Mouse (Mus musculus): ENCODE measurements at regions not wholly inside any gene's neighbourhood (a gene's known extent, or its start where the extent isn't known, plus 50 kb on each side); places are given as distances from the start of the nearest gene placed in this dataset.

DNA sequence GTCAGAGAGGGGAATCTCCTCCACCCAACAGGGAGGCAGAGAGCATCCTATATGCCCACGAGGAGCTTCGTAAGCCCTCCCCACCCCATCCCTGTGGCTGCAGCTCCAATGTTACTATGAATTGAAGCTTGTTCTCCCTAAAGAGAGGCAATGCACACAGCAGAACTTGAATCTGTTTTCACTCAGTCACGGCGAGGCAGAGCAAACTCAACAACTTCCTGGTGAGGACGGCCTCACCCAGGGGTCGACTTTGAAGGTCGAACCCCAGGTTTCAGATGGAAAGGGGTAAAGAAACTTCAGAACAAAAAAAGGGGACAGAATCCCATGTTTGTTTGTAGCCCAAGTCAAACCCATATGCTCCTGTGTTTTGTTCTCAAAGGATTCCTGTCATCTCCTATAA is 538.5 kb upstream of the Gm19410 start:
- 66% methylated on average over 7 of the region's 7 CpGs for whole genome bisulfite sequencing
- no peak for DNase-seq (ENCODE audit: low read depth, low spot score)

DNA sequence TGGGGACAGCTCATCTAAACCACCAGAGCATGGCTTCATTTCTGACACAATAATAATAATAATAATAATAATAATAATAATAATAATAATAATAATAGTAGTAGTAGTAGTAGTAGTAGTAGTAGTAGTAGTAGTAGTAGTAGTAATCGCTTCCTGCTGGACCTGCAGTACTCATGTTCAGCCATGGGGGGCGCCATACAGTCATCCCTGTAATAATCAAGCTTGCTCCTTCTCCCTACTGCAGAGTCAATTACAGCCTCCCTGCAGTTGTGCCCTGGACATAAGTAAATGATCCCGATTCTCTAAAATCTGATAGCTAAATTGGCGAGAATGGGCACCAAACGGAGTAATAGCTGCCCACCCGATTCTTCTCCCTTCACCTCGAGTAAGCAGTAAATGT is 537.1 kb upstream of the Gm19410 start:
- 83% methylated on average over 7 of the region's 7 CpGs for WGBS
- DNase-seq (ENCODE audit: low read depth, low spot score) = no peak

DNA sequence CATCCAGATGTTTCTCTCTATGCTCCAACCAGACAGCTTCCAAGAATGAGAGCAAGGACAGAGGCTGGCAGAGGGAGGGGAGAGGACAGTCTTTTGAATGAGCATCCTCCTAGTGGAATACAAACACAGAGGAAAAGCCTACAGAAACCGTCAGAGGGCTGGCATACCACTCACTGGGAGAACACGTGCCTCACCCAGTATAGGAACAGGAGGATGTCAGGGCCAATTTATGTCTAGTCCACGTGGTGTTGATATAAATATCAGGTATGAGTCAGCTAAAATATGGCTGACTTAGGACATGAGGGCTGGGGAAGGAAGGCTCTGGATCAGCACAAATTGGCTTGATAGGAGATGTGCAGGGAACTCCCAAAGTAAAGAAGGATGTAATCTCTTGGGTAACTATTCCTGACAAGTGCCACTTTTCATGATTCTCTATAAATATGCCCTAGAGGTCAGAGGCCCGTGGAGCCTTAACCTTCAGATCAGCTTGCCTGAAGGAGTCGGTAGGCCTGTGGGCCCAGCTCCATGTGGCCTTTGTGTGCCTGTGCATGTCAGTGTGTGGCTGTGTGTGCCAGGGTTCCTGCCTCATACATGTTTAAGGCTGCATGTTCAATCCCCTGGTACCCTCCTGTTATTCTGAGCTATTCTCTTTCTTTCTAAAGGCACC is 531.9 kb upstream of the Gm19410 start:
- DNase-seq (ENCODE audit: low read depth, low spot score) = no peak
- WGBS = 38% methylated on average over 5 of the region's 5 CpGs

DNA sequence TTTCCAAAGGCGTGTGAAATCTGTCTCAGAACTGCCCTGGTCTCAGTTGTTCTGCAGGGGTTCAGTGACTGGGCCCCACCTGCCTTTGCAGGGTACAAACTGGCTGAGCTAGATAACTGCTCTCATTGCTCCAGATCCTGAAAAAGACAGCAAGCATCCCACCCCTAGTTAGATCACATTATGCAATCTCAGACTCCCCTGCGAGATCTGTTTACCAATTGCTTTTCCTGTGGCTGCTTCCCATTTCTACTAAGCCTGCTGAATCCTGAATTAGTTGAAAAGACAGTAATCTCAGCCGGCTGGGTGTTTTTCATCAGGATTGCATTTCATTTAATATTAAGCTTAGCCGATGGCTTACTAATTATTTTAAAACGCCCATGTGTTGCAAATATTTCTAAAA is 531.2 kb upstream of the Gm19410 start:
- 83% methylated on average over 5 of the region's 5 CpGs for WGBS
- DNase-seq (ENCODE audit: low read depth, low spot score) = no peak

DNA sequence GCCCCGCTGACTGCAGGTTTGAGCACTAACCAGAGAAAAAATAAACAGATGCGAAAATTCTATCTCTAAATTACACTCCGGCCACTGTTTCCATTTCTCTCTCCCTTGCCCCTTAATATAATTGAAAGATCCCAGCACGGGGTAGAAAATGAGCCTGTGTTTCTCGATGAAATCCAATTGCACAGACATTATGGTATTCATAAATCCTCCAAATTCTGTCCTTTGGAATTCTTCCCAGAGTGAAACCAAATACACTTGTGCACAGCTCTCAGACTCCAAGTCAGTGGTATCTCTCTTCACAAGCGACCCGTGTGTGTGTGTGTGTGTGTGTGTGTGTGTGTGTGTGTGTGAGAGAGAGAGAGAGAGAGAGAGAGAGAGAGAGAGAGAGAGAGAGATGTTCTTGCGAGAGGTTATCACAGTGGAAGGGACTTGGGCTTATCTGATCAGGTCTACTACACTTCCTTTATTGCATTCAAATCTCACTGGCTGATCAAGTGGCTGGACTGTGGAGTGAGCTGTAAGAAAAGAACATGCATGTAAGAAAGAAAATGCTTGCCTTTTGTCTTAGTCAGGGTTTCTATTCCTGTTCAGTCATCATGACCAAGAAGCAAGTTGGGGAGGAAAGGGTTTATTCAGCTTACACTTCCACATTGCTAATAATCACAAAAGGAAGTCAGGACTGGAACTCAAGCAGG is 529.6 kb upstream of the Gm19410 start:
- DNase-seq (ENCODE audit: low read depth, low spot score) = no peak
- 59% methylated on average over 8 of the region's 8 CpGs for whole genome bisulfite sequencing

DNA sequence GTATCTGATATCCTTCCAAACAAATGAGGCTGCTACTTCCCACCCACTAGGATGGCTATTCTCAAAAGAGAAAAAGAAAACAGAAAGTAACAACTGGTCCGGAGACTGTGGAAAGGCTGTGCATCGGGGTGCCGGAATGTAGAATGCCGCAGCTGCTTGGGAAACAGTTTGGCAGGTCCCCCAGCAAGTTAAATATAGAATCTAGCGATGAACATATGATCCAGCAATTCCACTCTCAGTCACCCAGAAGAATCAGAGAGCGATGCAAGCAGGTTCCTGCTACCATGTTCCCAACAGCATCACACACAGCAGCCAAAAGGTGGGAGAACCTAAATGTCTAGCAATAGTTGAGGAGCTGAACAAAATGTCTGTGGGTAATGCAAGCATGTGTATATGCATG is 528.3 kb upstream of the Gm19410 start:
- 76% methylated on average over 6 of the region's 6 CpGs for WGBS
- no peak for DNase-seq (ENCODE audit: low read depth, low spot score)

DNA sequence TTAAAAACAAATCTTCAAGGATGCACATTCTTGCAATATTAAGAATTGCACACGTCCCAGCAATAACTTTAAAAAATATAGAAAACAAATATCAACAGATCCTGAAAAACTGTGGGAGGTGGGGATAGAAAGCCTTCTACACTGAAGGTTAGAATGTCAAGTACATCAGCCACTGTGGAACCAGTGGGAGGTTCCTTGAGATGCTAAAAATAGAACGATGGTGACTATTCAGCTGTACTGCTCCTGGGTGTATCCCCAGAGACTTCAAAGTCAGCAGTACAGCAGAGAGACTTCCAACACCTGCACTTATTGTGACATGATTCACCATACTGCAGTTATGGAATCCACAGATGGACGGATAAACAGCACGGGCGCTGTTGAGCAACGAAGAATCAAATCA is 524.7 kb upstream of the Gm19410 start:
- no peak for DNase-seq (ENCODE audit: low read depth, low spot score)
- 82% methylated on average over 6 of the region's 6 CpGs for WGBS

DNA sequence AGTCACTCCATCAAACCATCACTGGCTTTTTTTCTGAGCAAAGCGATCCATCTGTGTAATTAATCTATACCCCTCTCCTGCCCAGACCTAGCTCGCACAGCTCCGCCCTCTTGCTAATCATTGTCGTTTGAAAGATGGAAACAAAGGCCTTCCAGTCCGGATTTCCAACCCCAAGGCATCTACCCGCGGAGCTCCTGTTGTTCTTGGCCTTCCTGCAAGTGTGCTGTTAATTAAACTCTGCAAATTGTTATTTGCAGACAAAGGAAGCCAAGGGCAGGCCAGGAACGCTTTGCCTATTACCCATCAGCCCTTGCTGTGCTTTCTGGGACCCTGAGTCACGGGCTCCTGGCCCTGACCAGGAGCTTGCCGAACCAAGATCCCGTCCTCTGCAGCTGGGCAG is 522.0 kb upstream of the Gm19410 start:
- DNase-seq (ENCODE audit: low read depth, low spot score) = no peak
- 61% methylated on average over 11 of the region's 11 CpGs for WGBS

DNA sequence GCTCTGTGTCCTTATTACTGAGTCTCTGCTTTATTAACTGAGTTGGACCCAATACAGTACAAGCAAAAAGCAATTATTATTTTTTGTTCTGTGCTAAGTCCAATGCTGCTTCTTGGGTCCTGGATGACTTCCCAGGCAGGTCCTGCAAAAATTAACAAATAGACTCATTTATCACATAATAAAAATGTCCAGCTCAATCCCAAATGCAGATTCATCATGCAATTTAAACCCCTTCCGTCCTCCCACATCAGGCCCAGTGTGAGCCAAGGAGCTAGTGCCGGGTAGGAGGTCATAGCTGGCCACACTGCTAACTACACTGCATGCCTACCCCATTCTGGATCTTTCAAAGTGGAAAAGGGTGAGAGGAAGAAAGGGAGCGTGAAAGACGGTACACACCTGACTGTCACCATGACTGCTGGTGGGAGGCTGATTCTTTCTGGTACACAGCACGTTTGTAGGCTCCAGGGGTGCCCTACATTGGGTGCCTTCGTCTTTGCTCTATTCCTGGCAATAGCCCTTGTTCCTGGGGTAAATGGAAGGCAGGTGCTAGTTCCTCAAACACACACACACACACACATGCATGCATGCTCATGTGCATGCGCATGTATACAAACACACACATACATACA is 515.7 kb upstream of the Gm19410 start:
- DNase-seq (ENCODE audit: low read depth, low spot score) = no peak
- WGBS = 86% methylated on average over 7 of the region's 7 CpGs

DNA sequence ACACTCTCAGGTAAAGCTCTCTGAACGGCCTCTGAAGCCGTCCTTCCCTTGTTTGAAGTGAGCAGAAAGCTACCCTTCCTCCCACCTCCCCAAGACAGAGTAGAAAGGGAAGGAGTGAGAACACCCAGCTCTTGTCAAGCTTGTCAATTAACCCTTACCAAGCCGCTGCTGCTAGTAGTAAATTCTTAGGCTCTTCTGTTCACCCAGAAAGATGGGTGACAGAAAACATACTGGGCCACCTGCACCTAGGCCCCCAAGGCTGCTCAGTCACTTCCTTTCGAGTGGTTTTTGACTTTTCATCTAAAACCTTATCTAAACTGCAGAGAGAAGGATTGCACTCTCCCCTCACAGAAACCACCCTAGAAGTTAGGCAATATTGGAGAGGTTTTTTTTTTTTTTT is 514.9 kb upstream of the Gm19410 start:
- WGBS = 66% methylated on average over 4 of the region's 4 CpGs
- DNase-seq (ENCODE audit: low read depth, low spot score) = no peak

DNA sequence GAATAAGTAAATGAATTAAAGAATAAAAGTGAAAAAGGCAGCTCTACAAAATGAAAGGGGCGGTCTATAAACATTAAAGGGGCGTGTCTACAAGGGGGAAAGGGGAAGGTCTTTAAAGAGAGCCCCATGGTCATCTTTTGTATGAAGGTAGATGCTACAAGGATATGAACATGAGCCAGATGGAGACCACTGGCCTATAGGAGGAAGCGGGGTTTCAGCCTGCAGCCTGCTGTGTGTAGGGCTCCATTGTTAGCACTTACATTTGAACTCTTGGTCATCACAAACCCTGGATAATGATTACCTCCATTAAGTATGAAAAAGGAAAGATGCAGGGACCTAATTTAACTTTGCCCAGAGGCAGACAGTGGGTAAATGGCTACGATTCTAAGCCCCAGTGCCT is 511.6 kb upstream of the Gm19410 start:
- WGBS = 86% methylated on average over 4 of the region's 4 CpGs
- DNase-seq (ENCODE audit: low read depth, low spot score) = no peak

DNA sequence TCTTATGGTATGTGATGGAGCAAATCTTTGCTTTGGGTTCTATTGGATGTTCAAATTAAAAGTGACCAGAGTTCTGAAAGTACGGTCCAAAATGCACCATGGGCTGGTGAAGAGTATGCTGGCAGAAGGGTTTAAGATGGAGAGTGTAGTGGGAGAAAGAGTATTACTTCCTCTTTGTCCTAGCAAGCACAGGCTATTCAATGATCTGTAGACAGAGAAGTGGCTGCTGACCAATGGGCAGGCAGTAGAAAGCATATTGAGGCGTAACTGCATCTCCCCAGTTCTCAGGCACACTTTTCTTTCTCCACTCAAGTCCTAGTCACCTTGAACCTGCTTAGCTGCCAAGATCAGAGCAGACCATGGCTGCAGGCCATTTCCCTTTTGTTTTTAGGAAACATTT is 510.3 kb upstream of the Gm19410 start:
- no peak for DNase-seq (ENCODE audit: low read depth, low spot score)
- WGBS = 94% methylated on average over 2 of the region's 2 CpGs

DNA sequence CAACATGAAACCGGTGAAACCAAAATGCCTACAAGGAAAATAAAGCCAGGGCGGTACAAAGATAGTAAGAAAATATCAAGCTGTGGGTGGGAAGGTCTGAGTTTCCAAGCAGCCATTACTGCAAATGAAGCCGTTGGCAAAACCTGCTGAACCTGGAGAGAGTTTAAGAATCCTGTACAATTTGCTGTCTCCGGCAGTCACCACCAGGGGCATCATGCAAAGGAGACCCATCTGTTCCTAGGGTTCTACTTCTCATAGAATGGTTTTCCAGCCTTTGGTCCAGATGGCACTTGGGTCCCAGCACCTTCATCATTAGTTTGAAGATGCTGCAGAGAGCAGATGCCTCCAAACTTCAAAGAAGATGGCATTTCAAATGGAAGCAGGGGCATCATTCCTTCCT is 508.6 kb upstream of the Gm19410 start:
- 49% methylated on average over 4 of the region's 4 CpGs for WGBS
- no peak for DNase-seq (ENCODE audit: low read depth, low spot score)

DNA sequence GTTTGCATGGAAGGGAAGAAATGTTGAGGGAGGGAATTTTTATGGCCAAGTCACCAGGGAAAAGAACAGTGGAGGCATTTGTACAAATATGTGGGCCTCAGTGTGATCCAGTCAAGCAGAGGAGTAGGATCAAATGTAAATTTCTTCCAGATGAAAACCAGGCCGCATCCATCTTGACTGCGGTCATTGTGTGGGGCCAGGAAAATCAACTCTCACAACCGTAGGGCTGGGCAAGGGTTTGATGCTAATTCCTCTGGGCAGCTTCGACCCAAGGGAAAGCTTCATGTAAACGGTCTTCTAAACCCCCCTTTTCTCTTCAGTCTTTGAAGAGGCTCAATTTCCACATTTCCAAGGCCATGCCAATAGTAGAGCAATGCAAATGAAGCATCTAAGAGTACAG is 497.4 kb upstream of the Gm19410 start:
- no peak for DNase-seq (ENCODE audit: low read depth, low spot score)
- 77% methylated on average over 5 of the region's 5 CpGs for WGBS

DNA sequence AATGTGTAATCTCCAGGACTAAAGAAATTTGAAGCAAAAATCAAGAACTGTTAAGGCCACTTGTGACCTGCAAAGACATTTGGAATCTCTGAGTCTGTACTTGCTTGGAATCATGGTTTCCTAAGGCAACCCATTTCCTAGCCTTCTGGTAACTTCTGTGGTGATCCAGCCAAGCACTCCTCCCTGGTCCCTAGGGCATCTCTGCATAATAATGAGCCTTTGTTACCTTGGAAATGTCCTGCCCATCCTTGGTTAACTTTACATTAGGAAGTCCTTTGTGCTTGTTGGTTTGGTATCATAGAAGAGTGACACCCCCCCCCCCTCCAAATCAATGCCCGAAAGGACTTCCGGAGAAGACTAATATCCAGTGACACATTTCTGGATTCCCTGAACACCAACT is 496.6 kb upstream of the Gm19410 start:
- 99% methylated on average over 2 of the region's 2 CpGs for WGBS
- DNase-seq (ENCODE audit: low read depth, low spot score) = no peak

DNA sequence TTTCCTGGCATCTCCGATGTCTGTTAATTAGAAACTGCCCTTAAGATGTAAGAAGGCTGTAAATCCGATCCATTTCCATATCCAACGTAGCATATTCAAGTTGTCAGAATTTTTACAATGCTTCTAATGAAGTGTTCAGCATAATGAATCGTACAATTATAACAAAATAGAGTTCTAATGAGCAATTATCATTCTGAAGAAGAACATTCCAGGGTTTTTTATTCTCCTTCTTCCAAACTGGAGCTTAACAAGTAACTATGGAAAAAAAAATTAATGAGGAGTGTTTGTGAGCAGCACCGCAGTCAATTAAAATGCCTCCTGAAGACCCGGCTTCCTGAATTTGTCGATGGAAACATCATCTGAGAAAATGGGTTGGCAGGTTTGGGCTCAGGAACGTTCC is 489.6 kb upstream of the Gm19410 start:
- no peak for DNase-seq (ENCODE audit: low read depth, low spot score)
- WGBS = 83% methylated on average over 8 of the region's 8 CpGs

DNA sequence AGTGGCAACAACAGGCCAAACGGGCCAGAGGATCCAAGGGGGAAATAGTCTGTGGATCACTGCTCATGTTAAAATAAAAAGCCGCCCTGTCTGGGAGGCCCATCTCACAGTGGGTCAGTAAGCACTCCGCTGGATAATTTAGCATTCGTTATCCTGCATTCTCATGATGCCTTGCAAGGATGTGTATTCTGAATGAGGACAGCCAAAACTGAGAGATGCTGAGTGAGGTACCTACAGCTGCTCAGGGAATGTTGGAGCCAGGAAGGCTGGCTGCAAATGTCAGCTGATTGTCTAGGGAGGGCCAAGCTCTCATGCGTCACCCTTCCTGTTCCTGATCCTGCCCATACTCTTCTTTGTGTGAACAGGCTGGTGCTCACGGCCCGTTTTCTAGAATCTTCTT is 489.1 kb upstream of the Gm19410 start:
- no peak for DNase-seq (ENCODE audit: low read depth, low spot score)
- WGBS = 89% methylated on average over 7 of the region's 7 CpGs

DNA sequence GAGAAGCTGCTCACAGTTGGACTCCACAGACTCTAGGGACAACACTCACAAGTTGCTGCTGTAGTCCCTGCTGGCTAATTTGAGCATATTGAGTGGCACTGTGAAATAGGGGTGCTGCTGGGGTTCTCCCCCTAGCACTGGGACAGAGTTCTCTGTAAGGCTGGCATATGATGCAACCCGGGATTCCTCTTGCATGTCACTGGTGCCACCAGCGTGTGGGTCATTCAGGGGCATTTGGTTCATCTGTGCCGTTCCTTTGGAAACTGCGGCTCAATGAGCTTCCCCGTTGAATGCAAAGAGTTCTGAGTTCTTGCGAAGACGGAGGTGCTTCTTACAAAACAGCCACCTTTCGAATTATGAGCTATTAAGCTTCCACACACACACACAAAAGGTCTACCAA is 486.6 kb upstream of the Gm19410 start:
- 93% methylated on average over 8 of the region's 8 CpGs for WGBS
- no peak for DNase-seq (ENCODE audit: low read depth, low spot score)

DNA sequence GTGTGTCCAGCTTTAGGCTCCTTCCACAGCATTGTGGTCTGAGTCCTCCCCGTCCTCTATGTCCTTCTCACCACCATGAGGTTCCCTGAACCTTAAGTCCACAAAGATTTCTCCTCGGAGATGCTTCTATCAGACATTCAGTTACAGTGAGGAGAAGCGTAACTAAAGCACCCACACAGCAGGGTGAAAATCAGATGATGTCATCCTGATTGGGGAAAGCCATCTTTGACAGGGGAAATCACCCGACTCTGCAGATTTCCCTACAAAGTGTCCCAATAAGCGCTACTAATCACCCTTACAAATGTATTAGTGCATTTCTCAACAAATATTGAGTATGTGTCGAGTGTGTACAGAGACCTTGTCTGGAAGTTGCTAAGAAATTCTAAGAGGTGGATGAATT is 484.8 kb upstream of the Gm19410 start:
- no peak for DNase-seq (ENCODE audit: low read depth, low spot score)
- WGBS = 87% methylated on average over 6 of the region's 6 CpGs

DNA sequence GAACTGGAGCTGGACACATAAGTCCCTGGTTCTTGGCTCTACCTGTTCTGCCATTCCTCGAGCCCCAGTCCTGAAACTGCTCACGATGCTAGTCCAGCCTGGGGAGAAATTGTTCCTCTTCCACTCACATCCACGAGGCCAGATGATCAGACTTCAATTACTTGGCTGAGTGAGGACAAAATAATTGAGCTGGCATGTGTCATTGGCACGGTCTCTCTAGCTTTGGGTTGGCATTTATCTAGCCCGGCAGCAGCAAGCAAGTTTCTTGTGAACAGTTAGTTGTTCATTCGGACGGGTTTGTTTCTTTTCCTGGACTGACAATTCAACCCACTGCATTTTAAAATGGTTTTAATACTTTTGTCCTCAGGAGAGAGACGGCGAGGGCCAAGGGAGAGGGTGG is 482.2 kb upstream of the Gm19410 start:
- WGBS = 88% methylated on average over 9 of the region's 9 CpGs
- no peak for DNase-seq (ENCODE audit: low read depth, low spot score)

DNA sequence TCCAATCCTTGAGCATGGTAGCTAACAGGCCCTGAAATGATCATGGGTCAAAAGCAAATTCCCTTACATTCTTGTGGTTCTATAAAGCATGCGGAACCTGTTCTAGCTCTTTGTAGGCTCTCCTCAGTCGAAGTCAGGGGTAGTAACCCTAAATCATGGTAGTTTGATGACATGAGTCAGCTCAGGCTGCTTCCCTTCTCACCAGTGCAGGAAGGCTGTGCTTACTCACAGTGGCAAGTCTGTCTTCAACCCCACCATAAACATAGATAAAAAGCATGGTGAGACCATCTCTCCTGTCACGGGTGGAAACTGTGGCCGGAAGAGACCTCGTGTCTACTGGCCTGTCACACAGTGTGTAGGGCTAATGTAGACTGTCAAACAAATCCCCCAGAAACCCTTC is 476.6 kb upstream of the Gm19410 start:
- no peak for DNase-seq (ENCODE audit: low read depth, low spot score)
- WGBS = 75% methylated on average over 5 of the region's 5 CpGs

All from large intestine, adult 2 months (tissue).